Mouse (Mus musculus): ENCODE results near the gene Chst15. TPM values are rescaled to one million over a fixed set of nuclear protein-coding genes. Genes with fewer than 3 reads are reported as not detected.

Gene Chst15
- 0.11 and 0.14 TPM in 2 replicates for polyA plus RNA-seq (2012)

- no peak for TF ChIP-seq GATA1 (IDR thresholded peaks at IDR 0.05; ENCODE audit: low read length)
Measured at GRCm38 (mm10) chr7:132317036-132317541, at the start of gene Chst15. Gene Chst15, minus strand, starts transcription at chr7:132317228.

- TF ChIP-seq GATA1 (IDR thresholded peaks at IDR 0.05; ENCODE audit: low read length): peak; percentile 5
Measured at GRCm38 (mm10) chr7:132365703-132366384, 48.8 kb upstream of the Chst15 start.

- no peak for TF ChIP-seq GATA1 (IDR thresholded peaks at IDR 0.05; ENCODE audit: low read length)
Measured at GRCm38 (mm10) chr7:132365111-132365510, 48.1 kb upstream of the Chst15 start.

- no peak for TF ChIP-seq GATA1 (IDR thresholded peaks at IDR 0.05; ENCODE audit: low read length)
Measured at GRCm38 (mm10) chr7:132364506-132364905, 47.5 kb upstream of the Chst15 start.

GRCm38 (mm10) chr7:132360336-132360735 lies 43.3 kb upstream of the Chst15 start:
- no peak for TF ChIP-seq GATA1 (IDR thresholded peaks at IDR 0.05; ENCODE audit: low read length)

GRCm38 (mm10) chr7:132358709-132359108 lies 41.7 kb upstream of the Chst15 start:
- no peak for TF ChIP-seq GATA1 (IDR thresholded peaks at IDR 0.05; ENCODE audit: low read length)

- TF ChIP-seq GATA1 (IDR thresholded peaks at IDR 0.05; ENCODE audit: low read length): no peak
Measured at GRCm38 (mm10) chr7:132358250-132358649, 41.2 kb upstream of the Chst15 start.

GRCm38 (mm10) chr7:132357841-132358237 lies 40.8 kb upstream of the Chst15 start:
- TF ChIP-seq GATA1 (IDR thresholded peaks at IDR 0.05; ENCODE audit: low read length): no peak

- no peak for TF ChIP-seq GATA1 (IDR thresholded peaks at IDR 0.05; ENCODE audit: low read length)
Measured at GRCm38 (mm10) chr7:132356881-132357840, 40.1 kb upstream of the Chst15 start.

GRCm38 (mm10) chr7:132356185-132356584 lies 39.2 kb upstream of the Chst15 start:
- TF ChIP-seq GATA1 (IDR thresholded peaks at IDR 0.05; ENCODE audit: low read length): no peak

- no peak for TF ChIP-seq GATA1 (IDR thresholded peaks at IDR 0.05; ENCODE audit: low read length)
Measured at GRCm38 (mm10) chr7:132355767-132356166, 38.7 kb upstream of the Chst15 start.

- TF ChIP-seq GATA1 (IDR thresholded peaks at IDR 0.05; ENCODE audit: low read length): no peak
Measured at GRCm38 (mm10) chr7:132349075-132349572, 32.1 kb upstream of the Chst15 start.

GRCm38 (mm10) chr7:132347273-132348045 lies 30.4 kb upstream of the Chst15 start:
- TF ChIP-seq GATA1 (IDR thresholded peaks at IDR 0.05; ENCODE audit: low read length): no peak

GRCm38 (mm10) chr7:132345526-132346070 lies 28.6 kb upstream of the Chst15 start:
- TF ChIP-seq GATA1 (IDR thresholded peaks at IDR 0.05; ENCODE audit: low read length): no peak

- no peak for TF ChIP-seq GATA1 (IDR thresholded peaks at IDR 0.05; ENCODE audit: low read length)
Measured at GRCm38 (mm10) chr7:132344606-132345005, 27.6 kb upstream of the Chst15 start.

All from G1E-ER4 (cell line).